Mouse (Mus musculus): ENCODE measurements around the gene Uhrf2. TPM values are rescaled to one million over a fixed set of nuclear protein-coding genes. Genes with fewer than 3 reads are reported as not detected.

The Uhrf2 gene
- polyA plus RNA-seq, 1 experiment from 2014 or later = 82.0 TPM

DNA sequence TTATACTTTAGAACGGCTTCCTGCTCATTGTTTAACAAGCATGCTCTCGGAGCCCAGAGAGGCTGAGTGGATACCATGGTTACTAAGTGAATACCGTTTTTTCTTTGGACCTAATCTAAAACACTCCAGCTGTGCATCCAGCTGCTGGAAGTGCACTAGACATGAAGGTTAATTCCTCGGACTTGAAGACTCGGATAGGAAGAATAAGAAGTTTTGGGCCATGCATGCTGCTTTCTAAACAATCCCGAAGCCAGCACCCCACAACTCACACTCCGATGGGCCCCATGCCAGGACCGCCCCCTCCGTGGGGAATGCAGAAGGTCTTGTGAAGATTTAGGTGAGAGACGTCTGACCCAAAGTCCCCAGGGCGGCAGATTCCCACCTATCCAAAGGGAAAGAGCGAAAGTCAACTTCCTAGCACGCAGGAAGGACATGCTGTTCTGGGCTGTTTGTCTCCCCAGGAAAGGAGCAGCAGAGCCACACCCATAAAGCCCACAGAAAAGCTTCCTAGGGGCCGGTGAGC lies 84.7 kb downstream of the Uhrf2 start:
- DNase-seq (ENCODE audit: low spot score) = no peak
- peak overlapping the region; percentile 70; the same call in 1 of the 2 replicates for H3K27ac ChIP-seq (replicated peaks)
- peaks cover 53% of the 10 kb centered on the region for H3K4me1 ChIP-seq
- WGBS = 54% methylated on average over 14 of the region's 14 CpGs
- H3K9me3 ChIP-seq (replicated peaks) = no peaks in the 10 kb centered on the region
- H3K27me3 ChIP-seq (ENCODE audit: low read depth, poor library complexity, severe bottlenecking) = no peaks in the 10 kb centered on the region
- peaks cover 40% of the 10 kb centered on the region for H3K36me3 ChIP-seq
- H3K4me3 ChIP-seq = peak overlapping the region; percentile 14; the same call in 1 of the 2 replicates

GRCm38 (mm10) chr19:30115606-30116005 lies 85.3 kb downstream of the Uhrf2 start:
- WGBS = 91% methylated on average over 5 of the region's 5 CpGs
- Histone ChIP-seq H3K4me1 (peaks cover 56% of the 10 kb centered on the region), H3K9me3 (replicated peaks) (no peaks in the 10 kb centered on the region), H3K4me3 (no peak overlapping the region), H3K27me3 (ENCODE audit: low read depth, poor library complexity, severe bottlenecking) (no peaks in the 10 kb centered on the region), H3K27ac (replicated peaks) (0 out of 2 replicates have a peak overlapping the region, but pooled peaks have one; percentile 70), H3K36me3 (peaks cover 36% of the 10 kb centered on the region)
- no peak for DNase-seq (ENCODE audit: low spot score)

GRCm38 (mm10) chr19:30117241-30117640 lies 86.9 kb downstream of the Uhrf2 start:
- Histone ChIP-seq H3K4me1 (peaks cover 56% of the 10 kb centered on the region), H3K9me3 (replicated peaks) (no peaks in the 10 kb centered on the region), H3K27me3 (ENCODE audit: low read depth, poor library complexity, severe bottlenecking) (no peaks in the 10 kb centered on the region), H3K4me3 (no peak overlapping the region), H3K36me3 (peaks cover 28% of the 10 kb centered on the region), H3K27ac (replicated peaks) (peak overlapping the region; percentile 33; the same call in 1 of the 2 replicates)
- WGBS = 75% methylated on average over 4 of the region's 4 CpGs
- no peak for DNase-seq (ENCODE audit: low spot score)

DNA sequence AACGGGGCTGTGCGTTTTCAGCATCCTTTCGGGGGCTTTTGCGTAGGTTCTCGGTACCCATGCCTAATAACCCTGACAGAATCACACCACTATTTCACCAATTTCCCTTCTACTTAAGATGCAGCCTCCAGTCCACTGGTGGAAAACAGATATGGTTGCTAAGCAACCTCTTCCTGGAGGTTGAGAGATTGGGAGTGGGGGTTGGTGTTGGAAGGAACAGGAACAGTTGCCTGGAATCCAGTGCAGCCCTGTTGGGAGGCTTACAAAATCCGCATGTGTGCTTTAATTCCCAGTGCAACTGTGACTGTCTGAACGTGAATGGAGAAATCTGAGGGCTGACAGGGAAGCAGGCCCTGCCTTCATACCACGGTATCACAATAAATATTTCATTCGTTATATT lies 87.5 kb downstream of the Uhrf2 start:
- Histone ChIP-seq H3K4me1 (peaks cover 56% of the 10 kb centered on the region), H3K27ac (replicated peaks) (peak overlapping the region; percentile 67)

GRCm38 (mm10) chr19:30118344-30119312 lies 88.3 kb downstream of the Uhrf2 start:
- Histone ChIP-seq H3K27ac (replicated peaks) (peak overlapping the region; percentile 67), H3K4me3 (no peak overlapping the region), H3K9me3 (replicated peaks) (no peaks in the 10 kb centered on the region), H3K4me1 (peaks cover 56% of the 10 kb centered on the region), H3K27me3 (ENCODE audit: low read depth, poor library complexity, severe bottlenecking) (no peaks in the 10 kb centered on the region), H3K36me3 (peaks cover 31% of the 10 kb centered on the region)
- 87% methylated on average over 17 of the region's 17 CpGs for WGBS
- DNase-seq (ENCODE audit: low spot score) = no peak

More for the DNA sequence above, 87.5 kb downstream of the Uhrf2 start:
- Histone ChIP-seq H3K36me3 (peaks cover 32% of the 10 kb centered on the region), H3K9me3 (replicated peaks) (no peaks in the 10 kb centered on the region), H3K4me3 (no peak overlapping the region), H3K27me3 (ENCODE audit: low read depth, poor library complexity, severe bottlenecking) (no peaks in the 10 kb centered on the region)
- DNase-seq (ENCODE audit: low spot score) = no peak
- 80% methylated on average over 9 of the region's 9 CpGs for WGBS

GRCm38 (mm10) chr19:30124999-30125669 lies 94.8 kb downstream of the Uhrf2 start:
- DNase-seq (ENCODE audit: low spot score) = no peak
- WGBS = 81% methylated on average over 7 of the region's 7 CpGs
- H3K4me3 ChIP-seq = no peak overlapping the region
- no peak overlapping the region for H3K27ac ChIP-seq (replicated peaks)
- no peaks in the 10 kb centered on the region for H3K27me3 ChIP-seq (ENCODE audit: low read depth, poor library complexity, severe bottlenecking)
- peaks cover 17% of the 10 kb centered on the region for H3K4me1 ChIP-seq
- H3K9me3 ChIP-seq (replicated peaks) = no peaks in the 10 kb centered on the region
- H3K36me3 ChIP-seq = peaks cover 44% of the 10 kb centered on the region

- DNase-seq (ENCODE audit: low spot score) = no peak
- Histone ChIP-seq H3K27ac (replicated peaks) (no peak overlapping the region), H3K36me3 (peaks cover 47% of the 10 kb centered on the region), H3K9me3 (replicated peaks) (no peaks in the 10 kb centered on the region), H3K4me1 (peaks cover 15% of the 10 kb centered on the region; the same call in 1 of the 2 replicates), H3K27me3 (ENCODE audit: low read depth, poor library complexity, severe bottlenecking) (no peaks in the 10 kb centered on the region), H3K4me3 (no peak overlapping the region)
- 90% methylated on average over 7 of the region's 7 CpGs for WGBS
These were observed 95.4 kb downstream of the Uhrf2 start for GRCm38 (mm10) chr19:30125670-30126059.

GRCm38 (mm10) chr19:30128177-30128576 lies 97.9 kb downstream of the Uhrf2 start:
- Histone ChIP-seq H3K4me1 (peaks cover 15% of the 10 kb centered on the region; the same call in 1 of the 2 replicates), H3K27ac (replicated peaks) (no peak overlapping the region), H3K4me3 (no peak overlapping the region), H3K9me3 (replicated peaks) (no peaks in the 10 kb centered on the region), H3K36me3 (peaks cover 59% of the 10 kb centered on the region), H3K27me3 (ENCODE audit: low read depth, poor library complexity, severe bottlenecking) (no peaks in the 10 kb centered on the region)
- WGBS = 89% methylated on average over 4 of the region's 4 CpGs
- no peak for DNase-seq (ENCODE audit: low spot score)

- Histone ChIP-seq H3K9me3 (replicated peaks) (no peaks in the 10 kb centered on the region), H3K36me3 (peaks cover 71% of the 10 kb centered on the region), H3K4me1 (no peaks in the 10 kb centered on the region), H3K27ac (replicated peaks) (no peak overlapping the region), H3K4me3 (no peak overlapping the region), H3K27me3 (ENCODE audit: low read depth, poor library complexity, severe bottlenecking) (no peaks in the 10 kb centered on the region)
- WGBS = 94% methylated on average over 1 of the region's 1 CpGs
- DNase-seq (ENCODE audit: low spot score) = no peak
These were observed 106.0 kb downstream of the Uhrf2 start for GRCm38 (mm10) chr19:30136308-30136707.

Other genes with a start within 250 kb of the Uhrf2 start
- gene 9930021J03Rik, start 224.5 kb upstream of the Uhrf2 start, polyA plus RNA-seq (2016; fragmentation: Nextera tagmentation; extraction: Ambion mirVana) = 4.0 and 4.2 TPM in 2 replicates
- 25.7 and 31.1 TPM in 2 replicates for gene Ranbp6, start 217.5 kb upstream of the Uhrf2 start, polyA plus RNA-seq (2016; fragmentation: Nextera tagmentation; extraction: Ambion mirVana)
- gene Il33, start 105.4 kb upstream of the Uhrf2 start, polyA plus RNA-seq (2016; fragmentation: Nextera tagmentation; extraction: Ambion mirVana) = 0.60 TPM in 2 replicates
- not detected in 2 replicates for gene Trpd52l3, start 26.7 kb upstream of the Uhrf2 start, polyA plus RNA-seq (2016; fragmentation: Nextera tagmentation; extraction: Ambion mirVana)
- gene Gldc, start 144.9 kb downstream of the Uhrf2 start, polyA plus RNA-seq (2016; fragmentation: Nextera tagmentation; extraction: Ambion mirVana) = 24.7 and 26.0 TPM in 2 replicates
- gene Mbl2, start 202.4 kb downstream of the Uhrf2 start, polyA plus RNA-seq (2016; fragmentation: Nextera tagmentation; extraction: Ambion mirVana) = not detected in 2 replicates